Mouse (Mus musculus): Measurements from ENCODE around the gene Rft1. TPM values are rescaled to one million over a fixed set of nuclear protein-coding genes. Genes with fewer than 3 reads are reported as not detected.

The Rft1 gene
- 13.3 TPM for polyA plus RNA-seq (2017; shearing (Covaris generic))

DNA sequence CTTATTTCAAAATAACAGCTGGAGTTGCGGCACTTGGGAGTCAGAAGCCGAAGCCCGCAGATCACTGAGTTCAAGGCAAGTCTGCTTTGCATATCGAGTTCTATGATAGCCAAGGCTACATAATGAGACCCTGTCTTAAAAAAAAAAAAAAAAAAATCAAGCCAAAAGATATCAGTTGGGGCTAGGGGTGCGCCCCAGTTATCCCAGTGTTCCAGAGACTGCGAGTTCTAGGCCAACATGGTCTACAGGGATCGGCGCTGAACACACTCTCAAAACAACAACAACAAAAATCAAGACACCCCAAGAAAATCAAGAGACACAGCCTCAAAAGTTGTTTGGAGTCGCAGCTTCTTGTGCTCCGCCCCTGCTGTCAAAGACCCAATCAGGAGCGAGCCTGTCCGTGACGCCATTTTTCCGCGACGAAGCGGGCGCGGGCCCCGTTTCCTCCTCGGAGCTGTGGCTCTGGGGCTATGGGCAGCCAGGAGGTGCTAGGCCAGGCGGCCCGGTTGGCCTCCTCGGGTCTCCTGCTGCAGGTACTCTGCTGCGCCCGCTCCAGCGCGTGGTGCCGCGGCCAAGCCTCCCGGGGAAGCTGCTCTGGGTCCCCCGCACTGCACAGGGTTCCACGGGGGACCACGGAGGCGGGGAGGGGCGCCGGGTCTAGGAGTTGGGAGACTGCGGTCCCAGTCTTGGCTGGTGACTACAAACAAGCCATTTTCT is at the start of gene Rft1:
Gene Rft1 (plus strand): TSS at position 418 of the 717 bp plus-strand sequence.

DNA sequence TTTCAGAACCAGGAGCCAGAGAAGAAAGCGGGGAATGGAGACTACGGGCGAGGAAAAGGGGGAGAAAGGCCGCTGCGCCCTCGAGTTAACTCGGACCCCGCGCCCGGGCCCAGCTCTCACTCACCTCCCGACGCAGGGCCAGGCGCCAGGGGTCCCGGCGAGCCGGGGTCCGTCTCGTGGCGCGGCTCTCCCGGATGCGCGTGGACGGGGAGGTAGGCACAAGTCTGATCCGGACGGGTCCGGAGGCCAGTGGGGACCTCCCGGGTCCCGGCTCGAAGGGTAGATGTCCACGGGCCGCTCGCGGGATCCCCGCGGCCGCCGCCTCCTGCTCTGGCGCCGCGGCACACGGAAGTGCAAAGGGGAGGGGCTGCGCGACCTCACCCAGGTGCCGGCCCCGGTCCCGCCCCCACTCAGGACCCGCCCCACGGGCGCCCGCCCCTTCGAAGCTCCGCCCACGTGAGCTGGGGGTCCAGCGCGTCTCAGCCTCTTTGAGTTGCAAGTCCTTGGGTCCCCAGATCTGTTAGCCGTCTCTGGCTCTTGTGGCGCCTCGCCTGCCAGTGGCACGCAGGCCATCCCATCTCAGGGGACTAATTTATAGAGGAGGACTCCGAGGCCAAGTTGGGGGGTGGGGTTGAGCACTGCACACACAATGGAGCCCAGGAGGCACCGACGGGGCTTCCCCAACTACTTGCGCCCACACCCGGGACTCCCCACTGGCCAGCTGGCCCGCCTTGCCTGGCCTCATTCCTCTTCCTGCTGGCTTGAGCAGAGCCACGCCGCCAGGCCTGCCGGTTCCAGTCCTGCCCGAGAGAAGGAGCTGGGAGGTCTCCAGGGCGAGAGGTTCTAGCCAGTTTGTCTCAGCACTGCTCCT is 28.1 kb upstream of the Rft1 start, which contains the start of gene Prkcd:
Gene Prkcd (minus strand): TSS at position 355 of the 871 bp plus-strand sequence.

DNA sequence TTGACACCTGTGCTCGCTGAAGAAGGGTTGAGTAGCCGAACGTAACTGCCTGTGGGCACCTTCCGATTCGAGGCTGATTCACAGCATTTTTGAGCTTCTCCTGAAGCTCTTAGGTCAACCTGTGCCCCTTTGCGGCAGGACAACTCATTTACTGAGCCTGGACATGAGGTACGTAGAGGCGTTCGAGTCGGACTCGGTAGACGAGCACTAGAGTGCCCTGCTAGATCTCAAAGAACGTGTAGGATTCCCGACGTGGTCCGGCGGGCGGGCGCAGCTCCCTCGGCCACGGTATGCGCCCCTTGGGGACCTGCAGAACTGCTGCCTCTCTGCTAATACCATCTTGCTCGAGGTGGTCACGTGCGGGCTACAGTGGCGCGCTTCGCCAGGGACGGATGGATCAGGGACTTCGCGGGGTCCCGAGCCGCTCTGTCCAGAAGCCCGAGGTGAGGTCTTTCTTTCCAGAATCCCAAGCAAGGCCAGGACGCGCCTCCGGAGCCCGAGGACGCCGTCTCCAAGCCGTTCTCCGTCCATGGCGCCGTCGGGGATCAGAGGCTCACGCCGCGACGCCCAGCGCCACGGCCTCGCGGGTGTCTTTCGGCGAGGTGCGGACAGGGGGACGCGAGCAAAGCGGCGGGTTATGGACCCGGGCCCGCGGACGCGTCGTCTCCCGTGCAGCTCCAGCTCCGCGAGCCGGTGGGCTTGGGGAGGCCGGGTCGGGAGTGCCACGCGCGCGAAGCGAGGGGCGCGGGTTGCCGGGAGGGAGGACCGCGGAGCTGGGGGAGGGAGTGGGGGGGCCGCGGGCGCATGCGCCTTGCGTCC is 60.8 kb downstream of the Rft1 start, which contains the start of gene Sfmbt1:
Gene Sfmbt1 (plus strand): TSS at position 51 of the 819 bp plus-strand sequence.

Other genes with a start within 250 kb of the Rft1 start
- gene Dcp1a, start 174.8 kb upstream of the Rft1 start, polyA plus RNA-seq (2017; shearing (Covaris generic)): 70.5 TPM
- gene Cacna1d, start 162.9 kb upstream of the Rft1 start, polyA plus RNA-seq (2017; shearing (Covaris generic)): 2.9 TPM
- 268 TPM for gene Tkt, start 106.0 kb upstream of the Rft1 start, polyA plus RNA-seq (2017; shearing (Covaris generic))
- gene Prkcd, start 28.1 kb upstream of the Rft1 start, polyA plus RNA-seq (2017; shearing (Covaris generic)): 84.4 TPM
- 13.9 TPM for gene Sfmbt1, start 60.5 kb downstream of the Rft1 start, polyA plus RNA-seq (2017; shearing (Covaris generic))
- gene Tmem110, start 171.2 kb downstream of the Rft1 start, polyA plus RNA-seq (2017; shearing (Covaris generic)): 3.6 TPM
- 0.37 TPM for gene Mustn1, start 224.8 kb downstream of the Rft1 start, polyA plus RNA-seq (2017; shearing (Covaris generic))
- gene Itih4, start 232.1 kb downstream of the Rft1 start, polyA plus RNA-seq (2017; shearing (Covaris generic)): not detected